Mouse (Mus musculus): Measurements from ENCODE around the gene Gm36864.

- TF ChIP-seq POLR2A (IDR thresholded peaks at IDR 0.05; ENCODE audit: low read depth, low read length) (no peak), CTCF (IDR thresholded peaks at IDR 0.05; ENCODE audit: extremely low read depth, insufficient read length, insufficient replicate concordance, low read depth, low read length) (no peak)
These were observed 11.1 kb downstream of the Gm36864 start for GRCm38 (mm10) chr7:44246984-44247470.

All from small intestine, adult 2 months (tissue).